Mouse (Mus musculus): ENCODE results near the gene Gm20547.

Gm20547 gene

GRCm38 (mm10) chr17:34896366-34896765 lies 14.5 kb upstream of the Gm20547 start:
- no peak for DNase-seq (ENCODE audit: low read depth, low spot score)

GRCm38 (mm10) chr17:34895724-34896123 lies 13.9 kb upstream of the Gm20547 start:
- no peak for DNase-seq (ENCODE audit: low read depth, low spot score)

DNA sequence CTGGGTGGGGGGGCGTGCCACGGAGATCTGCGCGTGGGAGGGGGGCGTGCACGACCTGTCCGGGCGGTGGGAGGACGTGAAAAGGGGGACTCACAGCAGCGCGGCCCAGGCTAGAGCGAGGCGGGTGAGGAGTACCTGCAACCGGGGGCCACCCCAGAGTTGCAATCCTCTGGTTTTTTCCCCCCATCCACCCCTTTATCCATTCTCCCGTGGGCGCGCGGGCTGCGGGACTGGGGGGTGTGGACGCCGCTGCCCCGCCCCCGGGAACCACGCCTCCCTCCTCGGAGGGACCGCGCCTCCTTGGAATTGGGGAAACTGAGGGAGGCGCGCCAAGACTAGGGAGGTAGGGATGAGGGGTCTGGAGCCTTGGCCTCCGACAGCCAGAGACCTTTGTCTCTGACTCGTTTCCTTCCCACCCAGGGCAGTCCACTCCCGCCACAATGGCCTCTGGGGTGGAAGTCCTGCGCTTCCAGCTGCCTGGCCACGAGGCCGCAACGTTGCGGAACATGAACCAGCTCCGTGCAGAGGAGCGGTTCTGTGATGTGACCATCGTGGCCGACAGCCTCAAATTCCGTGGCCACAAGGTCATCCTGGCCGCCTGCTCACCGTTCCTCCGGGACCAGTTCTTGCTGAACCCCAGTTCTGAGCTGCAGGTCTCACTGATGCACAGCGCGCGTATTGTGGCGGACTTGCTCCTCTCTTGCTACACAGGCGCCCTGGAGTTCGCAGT lies 13.1 kb upstream of the Gm20547 start:
- DNase-seq (ENCODE audit: low read depth, low spot score): peak; percentile 27

GRCm38 (mm10) chr17:34894074-34894597 lies 12.3 kb upstream of the Gm20547 start:
- peak; percentile 99 for DNase-seq (ENCODE audit: low read depth, low spot score)

- DNase-seq (ENCODE audit: low read depth, low spot score): no peak
These were observed 11.4 kb upstream of the Gm20547 start for GRCm38 (mm10) chr17:34893072-34893824.

DNA sequence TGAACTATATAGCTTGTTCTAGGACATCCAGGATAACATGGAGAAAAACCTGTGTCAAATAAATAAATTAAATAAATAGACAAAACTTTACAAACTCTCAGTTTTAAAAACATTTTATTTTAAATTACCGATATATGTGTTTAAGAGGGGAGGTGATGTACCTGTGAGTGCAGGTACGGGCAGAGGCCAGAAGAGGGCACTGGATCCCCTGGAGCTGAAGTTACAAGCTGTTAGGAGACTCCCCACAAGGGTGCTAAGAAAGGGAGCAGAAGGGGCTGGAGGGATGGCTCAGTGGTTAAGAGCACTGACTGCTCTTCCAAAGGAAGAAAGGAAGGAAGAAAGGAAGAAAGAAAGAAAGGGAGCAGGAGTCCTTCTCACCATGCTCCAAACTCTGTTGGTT lies 9.5 kb upstream of the Gm20547 start:
- no peak for DNase-seq (ENCODE audit: low read depth, low spot score)

DNA sequence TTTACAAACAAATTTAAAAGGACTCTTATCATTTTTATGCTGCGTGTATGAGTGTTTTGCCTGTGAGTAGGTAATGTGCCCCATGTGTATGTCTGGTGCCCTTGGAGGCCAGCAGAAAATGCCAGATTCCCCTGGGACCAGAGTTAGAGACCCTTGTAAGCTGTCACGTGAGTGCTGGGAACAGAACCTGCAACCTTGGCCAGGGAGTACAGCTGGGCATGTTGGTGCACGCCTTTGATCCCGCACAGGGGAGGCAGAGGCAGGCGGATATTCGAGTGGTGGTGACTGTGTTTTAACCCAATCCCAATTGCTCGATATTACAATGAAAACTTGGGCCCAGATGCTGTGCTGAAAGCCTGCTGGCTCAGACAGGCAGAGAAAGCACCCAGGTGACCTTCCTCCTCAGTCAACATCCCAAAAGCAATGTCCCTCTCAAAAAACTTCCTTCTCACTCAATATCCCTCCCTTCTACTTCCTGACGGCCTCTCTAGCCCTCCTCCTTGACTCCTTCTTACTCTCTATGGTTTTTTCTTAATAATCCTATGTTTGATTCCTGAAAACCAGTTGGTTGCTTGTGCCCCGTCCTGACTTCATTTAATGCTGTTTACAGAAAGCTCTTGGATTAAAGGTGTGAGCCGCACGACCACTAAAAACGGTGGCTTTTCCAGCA lies 8.4 kb upstream of the Gm20547 start:
- DNase-seq (ENCODE audit: low read depth, low spot score): no peak

DNA sequence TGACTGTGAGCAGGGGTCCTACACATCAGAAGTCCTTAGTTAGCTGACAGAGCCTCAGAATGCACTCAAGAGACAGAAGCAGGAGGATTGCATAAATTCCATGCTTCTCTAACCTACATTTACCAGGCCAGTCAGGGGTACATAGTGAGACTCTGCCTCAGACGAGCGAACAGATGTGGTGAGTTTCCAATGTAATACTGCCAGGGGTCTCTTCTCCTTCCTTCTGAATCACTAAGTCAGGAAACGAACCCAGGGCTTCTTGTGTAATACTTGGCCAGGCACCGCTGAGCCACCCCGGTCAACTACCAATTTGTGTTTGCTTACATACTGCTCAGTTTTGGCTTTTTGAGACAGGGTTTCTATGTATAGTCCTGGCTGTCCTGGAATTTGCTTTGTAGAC lies 6.1 kb upstream of the Gm20547 start:
- no peak for DNase-seq (ENCODE audit: low read depth, low spot score)

DNA sequence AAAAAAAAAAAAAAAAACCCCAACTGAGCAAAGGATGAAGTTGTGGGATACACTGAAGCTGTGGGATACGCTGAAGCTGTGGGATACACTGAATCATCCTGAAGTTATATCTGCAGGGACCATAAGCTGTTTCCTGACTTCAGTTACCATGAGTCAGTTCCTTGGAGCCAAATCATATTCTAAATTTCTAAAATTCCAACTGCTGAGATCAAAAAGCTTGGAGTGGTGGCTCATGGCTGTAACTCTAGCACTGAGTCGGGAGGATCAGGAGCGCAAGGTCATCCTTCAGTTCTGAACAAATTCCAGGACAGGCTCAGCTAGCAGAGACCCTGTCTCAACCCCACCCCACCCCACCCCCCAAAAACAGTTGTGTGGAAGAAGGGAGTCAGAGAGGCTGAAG lies 3.8 kb upstream of the Gm20547 start:
- no peak for DNase-seq (ENCODE audit: low read depth, low spot score)

GRCm38 (mm10) chr17:34884704-34885103 lies 2.9 kb upstream of the Gm20547 start:
- no peak for DNase-seq (ENCODE audit: low read depth, low spot score)

DNA sequence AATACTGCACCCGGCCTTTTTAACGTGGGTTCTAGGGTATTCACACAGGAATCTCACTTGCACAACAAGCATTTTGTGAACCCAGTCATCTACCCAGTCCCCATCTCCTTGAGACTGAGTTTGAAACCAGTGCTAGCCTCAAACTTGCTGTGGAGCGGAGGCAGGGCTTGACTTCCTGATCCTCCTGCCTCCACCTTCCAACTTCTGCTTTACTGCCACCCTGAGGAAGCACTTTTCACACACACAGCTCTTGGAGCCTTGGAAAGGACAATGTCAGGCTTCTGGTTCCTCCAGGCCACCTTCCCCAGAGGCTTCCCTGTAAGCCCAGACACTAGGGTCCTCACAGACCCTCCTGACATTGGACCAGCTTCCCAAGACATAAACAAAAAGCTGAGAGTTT lies 1.5 kb upstream of the Gm20547 start:
- no peak for DNase-seq (ENCODE audit: low read depth, low spot score)

- DNase-seq (ENCODE audit: low read depth, low spot score): no peak
These were observed 676 bp downstream of the Gm20547 start for GRCm38 (mm10) chr17:34881166-34881565.

GRCm38 (mm10) chr17:34879336-34879879 lies 2.4 kb downstream of the Gm20547 start, which contains the start of gene Zbtb12:
Gene Zbtb12, plus strand, starts transcription at chr17:34879483.
- DNase-seq (ENCODE audit: low read depth, low spot score): no peak

DNA sequence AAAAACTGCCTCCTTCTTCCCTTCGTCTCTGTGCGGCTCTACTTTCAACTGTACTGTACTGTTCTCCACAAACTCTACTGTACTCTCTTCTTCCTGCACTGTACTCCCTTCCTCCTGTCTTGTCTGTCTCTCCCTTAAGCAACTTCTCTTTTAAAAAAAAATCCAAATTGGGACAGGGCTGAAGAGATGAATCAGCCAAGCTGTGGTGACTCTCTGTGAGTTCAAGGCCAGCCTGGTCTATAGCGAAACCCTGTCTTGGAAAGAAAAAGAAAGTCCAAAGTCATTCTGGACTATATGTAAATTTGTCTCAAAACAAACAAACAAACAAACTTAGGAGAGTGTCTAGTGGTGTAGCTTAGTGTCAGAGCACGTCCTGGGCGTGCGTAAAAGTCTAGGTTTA lies 7.5 kb downstream of the Gm20547 start:
- no peak for DNase-seq (ENCODE audit: low read depth, low spot score)

DNA sequence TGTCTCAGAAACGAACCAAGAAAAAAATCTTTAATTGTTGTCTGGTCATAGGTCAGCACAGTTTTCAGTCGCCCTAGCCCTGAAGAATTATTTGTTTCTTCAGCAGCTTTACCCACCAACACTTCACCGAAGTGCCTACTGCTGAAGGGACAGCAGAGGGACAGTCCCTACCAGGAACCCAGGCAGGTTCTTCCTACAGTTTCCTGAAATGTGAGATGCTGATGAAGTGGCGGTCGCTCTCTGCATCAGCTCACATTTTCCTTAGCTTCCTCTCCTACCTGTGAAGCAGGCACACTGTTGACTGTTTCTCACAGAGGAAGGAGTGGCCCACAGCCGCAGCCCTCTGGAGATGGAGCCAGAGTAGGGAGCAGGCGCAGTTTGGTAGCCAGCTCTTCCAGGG lies 15.9 kb downstream of the Gm20547 start:
- no peak for DNase-seq (ENCODE audit: low read depth, low spot score)

DNA sequence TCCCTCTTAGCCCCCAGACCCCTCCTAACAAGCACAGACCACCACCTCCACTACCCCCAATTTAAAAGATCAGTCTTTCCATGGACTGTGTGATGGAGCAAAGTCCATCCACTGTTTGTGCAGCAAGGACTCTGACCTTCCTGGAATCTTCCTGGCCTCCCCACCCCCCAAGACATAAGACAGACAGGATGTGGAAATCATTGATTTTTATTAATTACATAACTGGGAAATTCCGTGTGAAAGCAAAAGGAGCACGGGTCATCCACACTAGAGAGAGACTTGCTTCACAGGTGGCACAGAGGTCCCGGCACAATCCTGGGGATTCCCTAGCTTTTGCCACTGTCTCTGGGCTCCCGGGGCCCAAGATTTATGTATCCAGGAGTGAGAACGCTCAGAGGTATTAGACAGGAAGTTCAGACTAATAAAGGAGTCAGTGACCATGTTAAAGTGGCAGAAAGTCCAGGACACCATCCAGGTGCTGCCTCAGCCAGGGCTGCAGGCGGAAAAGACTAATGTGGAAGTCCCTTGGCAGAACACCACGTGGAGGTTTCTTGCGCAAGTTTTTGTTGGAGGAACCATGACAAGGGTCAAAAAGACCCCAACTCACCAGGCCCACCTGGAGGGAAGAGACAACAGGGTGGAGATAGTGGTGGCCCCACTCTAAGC lies 19.3 kb downstream of the Gm20547 start, which contains the start of gene Cfb:
Gene Cfb, minus strand, starts transcription at position 103 of the 666 bp plus-strand sequence.
- DNase-seq (ENCODE audit: low read depth, low spot score): no peak

DNA sequence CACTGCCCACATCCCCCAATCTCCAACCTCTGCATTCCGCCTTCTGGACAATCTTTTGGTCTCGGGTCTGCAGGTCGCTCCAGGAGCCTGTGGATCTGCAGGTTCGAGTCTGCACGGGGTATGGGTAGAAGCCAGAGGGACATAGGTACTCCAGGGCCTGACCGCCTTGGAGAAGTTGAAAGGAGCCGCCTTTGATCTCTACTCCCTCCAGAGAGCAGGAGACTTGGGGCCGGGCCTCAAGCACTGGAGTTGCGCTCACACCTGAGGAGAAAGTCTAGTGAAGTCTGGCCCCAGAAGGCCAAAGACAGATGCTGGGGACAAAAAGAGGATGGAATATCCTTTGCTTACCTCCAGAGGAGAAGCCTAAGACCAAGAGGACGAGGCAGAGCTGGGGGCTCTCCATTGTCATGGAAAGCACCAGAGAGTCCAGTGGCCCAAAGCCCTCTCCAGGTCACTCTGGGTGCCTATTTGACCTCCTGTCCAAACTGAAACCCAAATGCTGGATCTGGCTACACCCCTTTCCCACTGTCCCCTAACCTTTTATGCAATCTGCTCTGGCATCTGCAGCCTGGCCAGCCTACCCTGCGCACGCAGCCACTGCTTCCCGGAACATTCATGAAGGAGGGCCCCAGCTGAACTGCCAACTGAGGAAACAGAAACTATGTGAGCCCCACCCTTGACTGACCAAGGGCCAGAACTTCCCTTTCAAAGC lies 20.0 kb downstream of the Gm20547 start:
- DNase-seq (ENCODE audit: low read depth, low spot score): no peak

- DNase-seq (ENCODE audit: low read depth, low spot score): no peak
These were observed 21.3 kb downstream of the Gm20547 start for GRCm38 (mm10) chr17:34860514-34860913.

GRCm38 (mm10) chr17:34858670-34859069 lies 23.2 kb downstream of the Gm20547 start:
- no peak for DNase-seq (ENCODE audit: low read depth, low spot score)

DNA sequence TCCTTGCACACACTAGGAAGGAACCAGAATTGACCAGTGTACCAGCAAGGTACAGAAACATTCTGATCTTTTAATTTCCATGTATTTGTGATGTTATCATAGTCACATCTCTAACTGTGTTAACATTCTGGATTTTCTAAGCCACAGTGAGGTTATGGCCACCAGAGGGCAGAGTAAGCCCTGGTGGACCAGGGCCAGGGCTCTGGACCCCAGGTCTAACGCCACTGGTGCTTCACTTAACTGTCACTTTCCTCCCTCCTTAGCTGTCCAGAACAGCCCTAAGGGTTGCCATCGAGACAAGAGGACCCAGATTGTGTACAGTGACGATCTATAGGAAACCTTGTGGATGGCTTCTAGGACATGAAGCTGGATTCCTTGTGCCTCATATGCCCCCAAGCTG lies 26.0 kb downstream of the Gm20547 start:
- DNase-seq (ENCODE audit: low read depth, low spot score): peak; percentile 54

DNA sequence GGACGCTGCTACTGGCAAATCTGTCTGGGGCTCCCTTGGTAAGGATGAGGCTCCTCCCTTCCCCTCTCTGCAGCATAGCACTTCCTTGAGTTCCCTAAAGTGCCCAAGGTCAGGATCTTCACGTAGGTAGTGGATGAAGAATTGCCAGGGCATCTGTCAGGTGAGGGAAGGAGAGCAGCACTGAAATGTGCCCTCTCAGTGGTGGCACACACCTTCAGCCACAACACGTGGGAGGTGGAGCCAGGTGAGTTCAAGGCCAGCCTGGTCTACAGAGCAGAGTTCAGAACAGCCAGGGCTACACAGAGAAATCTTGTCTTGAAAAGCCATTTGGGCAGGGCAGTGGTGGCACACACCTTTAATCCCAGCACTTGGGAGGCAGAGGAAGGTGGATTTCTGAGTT lies 27.1 kb downstream of the Gm20547 start:
- no peak for DNase-seq (ENCODE audit: low read depth, low spot score)

Measured in mesoderm, embryonic 11.5 days (tissue).